Mouse (Mus musculus): ENCODE data around the gene Fam72a. TPM values are rescaled to one million over a fixed set of nuclear protein-coding genes. Genes with fewer than 3 reads are reported as not detected.
A peak's percentile ranks its signal among the peaks of the same experiment; 100 is the strongest.

The Fam72a gene
- polyA plus RNA-seq (2014; fragmentation: Nextera tagmentation; extraction: Ambion mirVana) = 4.8 and 4.9 TPM in 2 replicates

- H3K4me3 ChIP-seq (ENCODE audit: low read depth, low read length) = peak within 1 kb of the TSS; percentile 80
- peak within 1 kb of the TSS; percentile 99 for H3K4me2 ChIP-seq
- under 1% methylated on average over 44 of the region's 44 CpGs for WGBS
- peak within 1 kb of the TSS; percentile 77 for H3K9ac ChIP-seq (ENCODE audit: low read depth, low read length)
- DNase-seq (ENCODE audit: low spot score) (peak; percentile 92), ATAC-seq (replicated peaks; ENCODE audit: low FRiP score) (peak; percentile 93)
- no peaks in the 10 kb centered on the region for H3K9me3 ChIP-seq (ENCODE audit: control insufficient read depth, low read length)
- peaks cover 37% of the 10 kb centered on the region for H3K4me1 ChIP-seq (replicated peaks; ENCODE audit: control insufficient read depth, insufficient read depth, low read length)
- peak within 1 kb of the TSS; percentile 96 for H3K27ac ChIP-seq (ENCODE audit: low read depth, low read length)
- H3K27me3 ChIP-seq (replicated peaks; ENCODE audit: control insufficient read depth, insufficient read depth, low read length) = no peaks in the 10 kb centered on the region
- peaks cover 2% of the 10 kb centered on the region; the same call in 1 of the 2 replicates for H3K36me3 ChIP-seq (ENCODE audit: control insufficient read depth, insufficient read depth, low read length)
Observed at GRCm38 (mm10) chr1:131527281-131528080, at the start of gene Fam72a, which contains the start of gene Srgap2. Gene Fam72a (plus strand): TSS chr1:131527903. Gene Srgap2 (minus strand): TSS chr1:131527352.

DNA sequence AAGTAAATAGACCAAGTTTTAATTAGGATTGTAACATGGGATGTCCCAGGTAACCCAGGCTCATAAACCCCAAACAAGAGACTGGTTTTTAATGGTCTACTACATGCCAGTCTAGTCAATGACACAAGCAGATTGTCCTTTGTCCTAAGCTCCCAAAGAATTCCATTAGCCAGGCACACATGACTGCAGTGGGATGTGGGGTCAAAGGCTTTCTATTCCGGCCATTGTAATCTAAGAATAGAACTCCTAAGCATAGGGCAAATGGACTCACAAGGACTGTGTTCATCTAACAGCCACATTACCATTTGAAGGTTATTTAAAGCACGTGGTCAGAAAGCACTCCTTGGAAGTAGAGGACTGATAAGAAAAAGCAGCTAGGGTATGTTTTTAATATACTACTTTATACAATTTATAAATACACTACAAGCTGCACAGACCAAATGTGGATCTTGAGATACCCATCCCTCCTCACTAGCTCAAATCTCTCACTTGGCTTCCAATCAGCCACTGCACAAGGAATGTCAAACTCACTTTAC is 48.9 kb upstream of the Fam72a start:
- no peak overlapping the region for H3K4me3 ChIP-seq (ENCODE audit: low read depth, low read length)
- ATAC-seq (replicated peaks; ENCODE audit: low FRiP score) = no peak
- no peaks in the 10 kb centered on the region for H3K9me3 ChIP-seq (ENCODE audit: control insufficient read depth, low read length)
- H3K27ac ChIP-seq (ENCODE audit: low read depth, low read length) = no peak overlapping the region
- no peaks in the 10 kb centered on the region for H3K36me3 ChIP-seq (ENCODE audit: control insufficient read depth, insufficient read depth, low read length)
- WGBS = 68% methylated on average over 2 of the region's 2 CpGs
- H3K9ac ChIP-seq (ENCODE audit: low read depth, low read length) = no peak overlapping the region
- no peak for DNase-seq (ENCODE audit: low spot score)
- H3K4me2 ChIP-seq = no peak overlapping the region
- no peaks in the 10 kb centered on the region for H3K4me1 ChIP-seq (replicated peaks; ENCODE audit: control insufficient read depth, insufficient read depth, low read length)
- no peaks in the 10 kb centered on the region for H3K27me3 ChIP-seq (replicated peaks; ENCODE audit: control insufficient read depth, insufficient read depth, low read length)

DNA sequence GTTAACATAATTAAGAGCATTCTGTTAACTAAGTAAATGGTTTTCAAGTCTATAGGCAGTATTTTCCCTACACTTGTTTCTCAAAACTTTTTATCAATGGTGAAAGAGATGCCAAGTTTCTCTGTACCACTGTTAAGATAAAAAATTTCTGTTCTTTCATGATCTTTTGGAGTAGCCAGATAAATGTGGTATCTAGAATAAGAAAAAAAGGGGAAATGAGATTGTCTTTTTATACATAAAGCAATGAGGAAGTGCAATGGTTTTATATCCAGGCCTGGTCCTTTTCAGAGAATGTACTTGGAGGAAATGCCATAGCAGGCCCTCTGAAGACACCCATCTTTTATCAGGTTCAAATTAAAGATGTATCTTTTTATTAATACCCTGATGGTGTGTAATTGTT is 46.3 kb upstream of the Fam72a start:
- H3K4me2 ChIP-seq = no peak overlapping the region
- H3K9me3 ChIP-seq (ENCODE audit: control insufficient read depth, low read length) = no peaks in the 10 kb centered on the region
- no peak overlapping the region for H3K27ac ChIP-seq (ENCODE audit: low read depth, low read length)
- no peaks in the 10 kb centered on the region for H3K36me3 ChIP-seq (ENCODE audit: control insufficient read depth, insufficient read depth, low read length)
- DNase-seq (ENCODE audit: low spot score) = no peak
- H3K27me3 ChIP-seq (replicated peaks; ENCODE audit: control insufficient read depth, insufficient read depth, low read length) = no peaks in the 10 kb centered on the region
- H3K4me3 ChIP-seq (ENCODE audit: low read depth, low read length) = no peak overlapping the region
- no peak overlapping the region for H3K9ac ChIP-seq (ENCODE audit: low read depth, low read length)
- no peaks in the 10 kb centered on the region for H3K4me1 ChIP-seq (replicated peaks; ENCODE audit: control insufficient read depth, insufficient read depth, low read length)
- no peak for ATAC-seq (replicated peaks; ENCODE audit: low FRiP score)

DNA sequence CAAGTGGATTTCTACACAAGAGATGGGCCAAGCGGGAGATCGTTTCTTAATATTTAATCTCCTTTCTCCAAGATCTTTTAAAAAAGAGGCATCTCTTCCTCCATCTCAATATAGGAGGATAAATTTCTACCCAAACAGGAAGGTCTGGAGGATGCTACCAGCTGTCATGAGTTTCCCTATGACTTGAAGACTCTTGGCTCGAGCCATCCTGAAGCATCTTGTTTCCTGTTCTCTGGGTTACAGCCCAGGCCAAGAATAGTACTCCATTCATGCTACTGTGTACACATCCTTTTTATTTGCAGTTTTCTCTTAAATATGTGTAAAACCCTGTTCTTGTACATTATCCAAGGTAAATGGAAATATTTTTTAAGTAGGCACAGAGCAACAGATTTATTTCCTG is 45.5 kb upstream of the Fam72a start:
- Histone ChIP-seq H3K9ac (ENCODE audit: low read depth, low read length) (no peak overlapping the region), H3K4me3 (ENCODE audit: low read depth, low read length) (no peak overlapping the region), H3K27ac (ENCODE audit: low read depth, low read length) (no peak overlapping the region), H3K4me2 (no peak overlapping the region), H3K9me3 (ENCODE audit: control insufficient read depth, low read length) (no peaks in the 10 kb centered on the region), H3K36me3 (ENCODE audit: control insufficient read depth, insufficient read depth, low read length) (no peaks in the 10 kb centered on the region), H3K4me1 (replicated peaks; ENCODE audit: control insufficient read depth, insufficient read depth, low read length) (no peaks in the 10 kb centered on the region), H3K27me3 (replicated peaks; ENCODE audit: control insufficient read depth, insufficient read depth, low read length) (no peaks in the 10 kb centered on the region)
- ATAC-seq (replicated peaks; ENCODE audit: low FRiP score) (no peak), DNase-seq (ENCODE audit: low spot score) (no peak)
- WGBS = 78% methylated on average over 3 of the region's 3 CpGs

GRCm38 (mm10) chr1:131486094-131486850 is 41.4 kb upstream of the Fam72a start:
- 67% methylated on average over 5 of the region's 5 CpGs for WGBS
- no peak overlapping the region for H3K27ac ChIP-seq (ENCODE audit: low read depth, low read length)
- no peak overlapping the region for H3K4me3 ChIP-seq (ENCODE audit: low read depth, low read length)
- DNase-seq (ENCODE audit: low spot score) (no peak), ATAC-seq (replicated peaks; ENCODE audit: low FRiP score) (no peak)
- no peaks in the 10 kb centered on the region for H3K9me3 ChIP-seq (ENCODE audit: control insufficient read depth, low read length)
- H3K27me3 ChIP-seq (replicated peaks; ENCODE audit: control insufficient read depth, insufficient read depth, low read length) = no peaks in the 10 kb centered on the region
- no peak overlapping the region for H3K4me2 ChIP-seq
- no peaks in the 10 kb centered on the region for H3K4me1 ChIP-seq (replicated peaks; ENCODE audit: control insufficient read depth, insufficient read depth, low read length)
- no peak overlapping the region for H3K9ac ChIP-seq (ENCODE audit: low read depth, low read length)
- no peaks in the 10 kb centered on the region for H3K36me3 ChIP-seq (ENCODE audit: control insufficient read depth, insufficient read depth, low read length)

DNA sequence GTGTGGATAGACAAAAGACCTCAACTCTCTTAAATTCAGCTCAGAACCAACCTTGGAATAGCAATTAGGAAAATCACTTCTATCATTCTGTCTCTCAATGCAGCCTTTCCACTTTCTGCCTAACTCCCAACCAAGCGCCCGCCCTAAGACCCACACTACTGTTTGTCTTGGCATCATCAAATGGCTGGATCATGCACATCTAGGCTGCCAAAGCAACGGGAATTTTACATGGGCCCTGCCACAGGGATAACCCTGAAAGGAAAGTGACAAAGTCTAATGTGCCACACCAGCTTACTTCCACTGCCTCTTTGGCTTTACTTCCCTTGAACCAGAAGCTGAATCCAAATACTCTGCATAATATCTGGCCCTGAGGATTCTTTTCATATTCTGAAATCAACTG is 38.4 kb upstream of the Fam72a start:
- Histone ChIP-seq H3K9me3 (ENCODE audit: control insufficient read depth, low read length) (no peaks in the 10 kb centered on the region), H3K27me3 (replicated peaks; ENCODE audit: control insufficient read depth, insufficient read depth, low read length) (no peaks in the 10 kb centered on the region), H3K27ac (ENCODE audit: low read depth, low read length) (no peak overlapping the region), H3K36me3 (ENCODE audit: control insufficient read depth, insufficient read depth, low read length) (no peaks in the 10 kb centered on the region), H3K4me1 (replicated peaks; ENCODE audit: control insufficient read depth, insufficient read depth, low read length) (peaks cover 8% of the 10 kb centered on the region; the same call in 1 of the 2 replicates), H3K4me3 (ENCODE audit: low read depth, low read length) (no peak overlapping the region), H3K4me2 (no peak overlapping the region), H3K9ac (ENCODE audit: low read depth, low read length) (no peak overlapping the region)
- ATAC-seq (replicated peaks; ENCODE audit: low FRiP score) = no peak
- no peak for DNase-seq (ENCODE audit: low spot score)
- WGBS = 83% methylated on average over 3 of the region's 3 CpGs

DNA sequence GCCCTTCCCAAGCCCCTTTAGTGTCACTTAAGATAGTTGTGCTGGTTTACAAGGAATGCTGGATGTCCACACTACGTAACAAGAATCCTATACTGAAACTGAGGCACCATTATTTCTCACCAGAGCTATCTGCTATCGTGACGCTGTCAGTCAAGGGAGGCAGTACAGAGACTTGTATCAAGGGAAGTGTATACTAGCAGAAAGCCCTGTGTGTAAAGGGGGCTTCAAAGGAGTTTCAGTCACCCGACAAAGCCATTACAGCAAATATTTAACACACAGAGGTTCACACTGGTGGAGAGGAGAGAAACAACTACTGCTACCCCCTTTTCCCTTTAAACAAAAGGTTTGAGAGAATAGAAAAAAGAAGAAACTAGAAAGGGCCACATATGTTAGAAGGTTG is 36.1 kb upstream of the Fam72a start:
- no peak overlapping the region for H3K27ac ChIP-seq (ENCODE audit: low read depth, low read length)

GRCm38 (mm10) chr1:131492360-131492759 is 35.3 kb upstream of the Fam72a start:
- no peak overlapping the region for H3K4me2 ChIP-seq
- no peaks in the 10 kb centered on the region for H3K27me3 ChIP-seq (replicated peaks; ENCODE audit: control insufficient read depth, insufficient read depth, low read length)
- H3K9ac ChIP-seq (ENCODE audit: low read depth, low read length) = no peak overlapping the region
- ATAC-seq (replicated peaks; ENCODE audit: low FRiP score) (no peak), DNase-seq (ENCODE audit: low spot score) (no peak)
- H3K9me3 ChIP-seq (ENCODE audit: control insufficient read depth, low read length) = no peaks in the 10 kb centered on the region
- no peak overlapping the region for H3K4me3 ChIP-seq (ENCODE audit: low read depth, low read length)
- H3K27ac ChIP-seq (ENCODE audit: low read depth, low read length) = no peak overlapping the region
- WGBS = 32% methylated on average over 2 of the region's 2 CpGs
- H3K4me1 ChIP-seq (replicated peaks; ENCODE audit: control insufficient read depth, insufficient read depth, low read length) = peaks cover 9% of the 10 kb centered on the region; the same call in 1 of the 2 replicates
- H3K36me3 ChIP-seq (ENCODE audit: control insufficient read depth, insufficient read depth, low read length) = no peaks in the 10 kb centered on the region

More for the DNA sequence above, 36.1 kb upstream of the Fam72a start:
- Histone ChIP-seq H3K36me3 (ENCODE audit: control insufficient read depth, insufficient read depth, low read length) (no peaks in the 10 kb centered on the region), H3K4me1 (replicated peaks; ENCODE audit: control insufficient read depth, insufficient read depth, low read length) (peaks cover 9% of the 10 kb centered on the region; the same call in 1 of the 2 replicates), H3K4me2 (no peak overlapping the region), H3K9ac (ENCODE audit: low read depth, low read length) (no peak overlapping the region), H3K27me3 (replicated peaks; ENCODE audit: control insufficient read depth, insufficient read depth, low read length) (no peaks in the 10 kb centered on the region), H3K9me3 (ENCODE audit: control insufficient read depth, low read length) (no peaks in the 10 kb centered on the region), H3K4me3 (ENCODE audit: low read depth, low read length) (no peak overlapping the region)
- DNase-seq (ENCODE audit: low spot score) = no peak
- WGBS = 65% methylated on average over 4 of the region's 4 CpGs
- no peak for ATAC-seq (replicated peaks; ENCODE audit: low FRiP score)

All from liver, embryonic 11.5 days (tissue).